Mouse (Mus musculus): Measurements from ENCODE around the gene Dll4. TPM values are rescaled to one million over a fixed set of nuclear protein-coding genes. Genes with fewer than 3 reads are reported as not detected.

The Dll4 gene
- polyA plus RNA-seq, 1 experiment from 2014 or later = 5.0 TPM

GRCm38 (mm10) chr2:119377286-119377685 is 51.7 kb downstream of the Dll4 start:
- H3K4me3 ChIP-seq = no peak overlapping the region
- no peak overlapping the region for H3K9ac ChIP-seq
- H3K4me2 ChIP-seq (replicated peaks) = no peak overlapping the region
- no peaks in the 10 kb centered on the region for H3K4me1 ChIP-seq
- ATAC-seq (ENCODE audit: low FRiP score, low read depth) = no peak
- H3K36me3 ChIP-seq = peaks cover 88% of the 10 kb centered on the region
- H3K27ac ChIP-seq = no peak overlapping the region
- H3K9me3 ChIP-seq = no peaks in the 10 kb centered on the region
- WGBS = 86% methylated on average over 9 of the region's 9 CpGs
- no peaks in the 10 kb centered on the region for H3K27me3 ChIP-seq (replicated peaks)

- H3K9me3 ChIP-seq = no peaks in the 10 kb centered on the region
- H3K27ac ChIP-seq = no peak overlapping the region
- H3K4me3 ChIP-seq = no peak overlapping the region
- H3K4me2 ChIP-seq (replicated peaks) = no peak overlapping the region
- H3K9ac ChIP-seq = no peak overlapping the region
- WGBS = 92% methylated on average over 3 of the region's 3 CpGs
- no peaks in the 10 kb centered on the region for H3K27me3 ChIP-seq (replicated peaks)
- no peak for ATAC-seq (ENCODE audit: low FRiP score, low read depth)
- peaks cover 87% of the 10 kb centered on the region for H3K36me3 ChIP-seq
- no peaks in the 10 kb centered on the region for H3K4me1 ChIP-seq
These were observed 52.2 kb downstream of the Dll4 start for GRCm38 (mm10) chr2:119377826-119378225.

- 90% methylated on average over 3 of the region's 3 CpGs for WGBS
- peaks cover 81% of the 10 kb centered on the region for H3K36me3 ChIP-seq
These were observed 53.9 kb downstream of the Dll4 start for GRCm38 (mm10) chr2:119379455-119379854.

More at GRCm38 (mm10) chr2:119379455-119379854, 53.9 kb downstream of the Dll4 start:
- Histone ChIP-seq H3K27ac (no peak overlapping the region), H3K4me2 (replicated peaks) (no peak overlapping the region), H3K9me3 (no peaks in the 10 kb centered on the region), H3K27me3 (replicated peaks) (no peaks in the 10 kb centered on the region), H3K4me1 (no peaks in the 10 kb centered on the region), H3K9ac (no peak overlapping the region), H3K4me3 (no peak overlapping the region)
- ATAC-seq (ENCODE audit: low FRiP score, low read depth) = no peak

Other genes with a start within 250 kb of the Dll4 start
- gene Rad51, start 213.0 kb upstream of the Dll4 start, polyA plus RNA-seq (2016; fragmentation: Nextera tagmentation; extraction: Ambion mirVana) = 31.9 and 34.0 TPM in 2 replicates
- gene Rmdn3, start 168.8 kb upstream of the Dll4 start, polyA plus RNA-seq (2016; fragmentation: Nextera tagmentation; extraction: Ambion mirVana) = 43.1 TPM in 2 replicates
- 3.5 TPM in 2 replicates for gene Gchfr, start 158.0 kb upstream of the Dll4 start, polyA plus RNA-seq (2016; fragmentation: Nextera tagmentation; extraction: Ambion mirVana)
- gene Gm14137, start 151.3 kb upstream of the Dll4 start, polyA plus RNA-seq (2016; fragmentation: Nextera tagmentation; extraction: Ambion mirVana) = 0.86 and 0.91 TPM in 2 replicates
- 46.5 and 49.3 TPM in 2 replicates for gene Zfyve19, start 117.2 kb upstream of the Dll4 start, polyA plus RNA-seq (2016; fragmentation: Nextera tagmentation; extraction: Ambion mirVana)
- 24.9 and 27.2 TPM in 2 replicates for gene Dnajc17, start 117.0 kb upstream of the Dll4 start, polyA plus RNA-seq (2016; fragmentation: Nextera tagmentation; extraction: Ambion mirVana)
- gene Ppp1r14d, start 95.9 kb upstream of the Dll4 start, polyA plus RNA-seq (2016; fragmentation: Nextera tagmentation; extraction: Ambion mirVana) = not detected in 2 replicates
- 1.2 and 1.7 TPM in 2 replicates for gene Spint1, start 88.4 kb upstream of the Dll4 start, polyA plus RNA-seq (2016; fragmentation: Nextera tagmentation; extraction: Ambion mirVana)
- 8.4 and 9.3 TPM in 2 replicates for gene Rhov, start 54.5 kb upstream of the Dll4 start, polyA plus RNA-seq (2016; fragmentation: Nextera tagmentation; extraction: Ambion mirVana)
- 26.6 TPM in 2 replicates for gene Vps18, start 37.0 kb upstream of the Dll4 start, polyA plus RNA-seq (2016; fragmentation: Nextera tagmentation; extraction: Ambion mirVana)
- 2.4 and 2.7 TPM in 2 replicates for gene Chac1, start 25.4 kb downstream of the Dll4 start, polyA plus RNA-seq (2016; fragmentation: Nextera tagmentation; extraction: Ambion mirVana)
- gene Ino80, start 151.9 kb downstream of the Dll4 start, polyA plus RNA-seq (2016; fragmentation: Nextera tagmentation; extraction: Ambion mirVana) = 3.5 and 4.7 TPM in 2 replicates
- gene Exd1, start 221.8 kb downstream of the Dll4 start, polyA plus RNA-seq (2016; fragmentation: Nextera tagmentation; extraction: Ambion mirVana) = 0.61 and 0.70 TPM in 2 replicates
- gene Chp1, start 221.9 kb downstream of the Dll4 start, polyA plus RNA-seq (2016; fragmentation: Nextera tagmentation; extraction: Ambion mirVana) = 62.3 and 68.2 TPM in 2 replicates